Mouse (Mus musculus) kidney, adult 9 months (tissue): ENCODE measurements around the gene Zfp369.
"Not testable (repeated sequence)": the region's sequence is repeated elsewhere in the genome, so short reads cannot be mapped to it uniquely, and the experiment has no call there.

Experiments used
- DNase-seq: peaks from one replicate; pipeline ENCODE4 v3.0.0; 2022

Zfp369 gene

DNA sequence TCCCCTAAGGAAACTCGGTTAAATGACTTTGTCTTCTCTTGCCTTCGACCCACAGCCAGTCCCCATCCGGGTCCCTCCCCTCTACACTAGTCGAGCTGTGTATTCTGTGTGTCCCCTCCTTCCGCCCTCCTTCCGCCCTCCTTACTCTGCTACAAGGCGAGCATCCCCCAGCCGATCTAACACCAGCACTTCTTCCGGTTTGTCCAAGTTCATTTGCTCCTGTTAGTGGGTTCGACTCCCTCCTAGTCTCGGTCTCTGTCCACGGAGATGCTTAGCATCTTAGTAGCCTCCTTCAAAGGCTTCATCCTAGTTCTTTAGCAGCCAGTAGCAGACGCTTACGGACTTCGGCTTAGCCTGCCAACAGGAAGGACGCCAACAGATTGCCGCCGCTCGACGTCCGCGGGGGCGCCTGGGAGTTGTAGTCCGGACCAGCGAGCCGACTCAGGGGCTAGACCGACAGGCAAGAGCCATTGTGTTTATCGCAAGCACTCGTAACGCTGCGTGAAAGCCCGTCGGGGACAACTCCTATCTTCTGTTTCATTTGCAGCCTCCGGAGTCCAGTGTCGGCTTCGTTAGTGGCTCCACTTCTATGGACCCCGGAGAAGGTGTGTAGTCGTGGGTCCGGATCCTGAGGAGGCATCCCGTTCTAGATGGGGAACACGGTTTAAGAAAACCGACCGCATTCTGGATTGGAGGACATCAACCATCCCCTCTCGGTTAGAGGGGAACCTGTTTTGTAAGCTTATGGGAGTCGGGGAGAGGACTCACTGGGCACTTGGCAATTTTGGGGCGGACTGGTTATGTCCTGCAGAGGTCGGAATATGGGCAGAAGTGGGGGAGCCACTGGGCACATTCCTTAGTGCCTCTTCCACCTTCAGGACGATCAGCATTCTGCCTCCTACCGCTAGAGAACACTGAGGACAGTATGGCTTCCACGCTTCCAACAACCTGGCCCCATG is at the start of gene Zfp369:
Zfp369 (plus strand) TSS at position 432 of the 959 bp plus-strand sequence.
- peak; percentile 95 for DNase-seq

DNA sequence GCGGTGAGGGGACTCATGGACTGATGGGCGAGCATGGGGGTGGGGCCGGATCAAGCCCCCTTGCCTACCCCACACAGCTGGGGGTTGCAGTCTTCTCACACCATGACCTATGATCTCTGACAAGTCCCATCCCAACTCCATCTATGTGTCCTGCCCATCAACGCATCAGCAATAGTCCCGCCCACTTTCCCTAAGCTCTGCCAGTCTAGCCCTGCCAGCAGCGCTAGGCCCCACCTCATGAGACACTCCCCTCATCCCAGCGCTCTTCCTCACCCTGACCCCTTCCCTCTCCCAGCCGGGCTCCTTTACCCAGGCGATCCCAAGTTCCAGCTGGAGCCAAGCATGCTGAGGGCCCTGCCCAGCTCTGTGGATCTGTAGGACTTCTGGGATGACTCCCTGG is 41.4 kb upstream of the Zfp369 start:
- no peak for DNase-seq

DNA sequence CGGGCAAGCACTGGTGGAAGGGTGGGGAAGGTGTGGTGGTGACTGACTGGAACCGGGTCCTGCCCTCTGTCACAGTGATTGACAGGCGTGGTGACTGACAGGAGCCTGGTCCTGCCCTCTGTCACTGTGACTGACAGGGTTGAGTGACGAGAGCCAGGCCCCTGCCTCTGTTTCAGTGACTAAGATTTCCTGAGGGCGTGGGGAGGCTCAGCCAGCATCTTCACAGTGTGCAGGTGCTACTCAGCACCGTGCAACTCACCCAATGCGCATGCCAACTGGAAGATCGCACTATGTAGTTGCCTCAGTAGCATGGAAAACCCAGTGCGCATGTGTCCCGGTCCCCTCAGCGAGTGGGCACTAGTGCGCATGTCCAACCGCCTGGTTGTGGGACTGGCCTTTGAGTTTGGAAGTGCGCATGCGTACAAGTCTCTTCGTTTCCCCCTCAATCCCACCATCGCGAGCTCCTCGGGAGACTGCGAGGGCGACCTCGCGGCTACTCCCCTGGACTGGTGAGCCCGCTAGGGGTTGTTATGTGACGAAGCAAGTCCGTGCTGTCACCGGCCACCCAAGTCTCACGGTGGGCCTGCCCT is 38.0 kb upstream of the Zfp369 start:
- DNase-seq = peak; percentile 98

DNA sequence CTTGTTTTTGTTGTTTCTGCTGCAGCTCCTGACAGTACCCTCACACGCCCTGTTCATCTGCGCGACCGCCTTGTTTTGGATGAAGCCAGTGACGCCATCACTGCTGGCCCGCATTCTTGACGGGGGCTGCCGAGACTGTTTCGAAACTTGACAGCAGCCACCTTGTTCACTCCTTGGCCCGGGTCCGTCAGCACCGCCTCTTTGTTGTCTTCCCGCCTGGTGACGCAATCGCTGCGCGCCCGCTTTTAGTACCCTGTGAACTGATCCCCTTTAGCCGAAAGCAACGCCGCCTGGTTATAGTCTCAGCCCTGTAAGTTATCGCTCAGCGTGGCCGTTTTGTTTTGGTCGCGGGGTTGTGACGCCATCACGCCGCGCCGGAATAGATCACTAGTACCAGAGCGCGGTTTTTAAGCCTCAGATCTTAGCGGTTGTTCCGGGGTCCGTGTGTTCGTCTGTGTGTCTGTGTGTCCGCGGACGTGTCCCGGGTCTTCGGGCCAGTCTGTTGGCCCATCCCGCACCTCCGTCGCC is 37.5 kb upstream of the Zfp369 start:
- peak; percentile 96 for DNase-seq

DNA sequence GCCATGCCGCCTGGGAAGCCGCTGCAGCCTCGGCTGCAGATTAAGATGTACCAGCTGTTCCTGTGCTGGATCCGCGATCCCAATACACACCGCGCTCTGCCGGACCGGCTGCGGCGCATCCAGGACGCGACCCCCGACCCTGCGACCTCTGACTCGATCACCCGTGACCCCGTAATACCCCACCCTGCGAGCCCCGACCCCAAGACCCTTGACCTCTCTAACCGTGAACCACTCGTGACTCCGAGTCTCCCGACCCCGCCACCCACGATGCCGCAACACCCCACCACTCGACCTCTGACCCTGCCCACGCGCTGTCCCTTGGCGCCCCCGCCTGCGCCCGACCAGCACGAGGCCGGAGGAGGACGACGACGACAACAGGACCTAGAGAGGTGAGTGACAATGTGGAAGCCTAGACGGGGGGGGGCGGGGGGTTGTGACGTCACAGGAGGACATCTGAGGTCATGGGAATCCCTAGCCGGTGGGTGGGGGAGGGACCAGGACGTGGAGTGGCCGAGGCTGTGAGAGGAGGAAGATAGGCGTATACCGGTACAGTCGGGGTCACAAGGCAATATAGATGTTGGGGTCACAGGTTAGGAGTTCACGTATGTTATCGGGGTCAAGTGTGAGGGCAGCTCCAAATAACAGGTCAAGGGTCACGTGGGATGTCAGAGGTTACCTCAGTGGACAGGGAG is 36.8 kb upstream of the Zfp369 start:
- DNase-seq = no peak

DNA sequence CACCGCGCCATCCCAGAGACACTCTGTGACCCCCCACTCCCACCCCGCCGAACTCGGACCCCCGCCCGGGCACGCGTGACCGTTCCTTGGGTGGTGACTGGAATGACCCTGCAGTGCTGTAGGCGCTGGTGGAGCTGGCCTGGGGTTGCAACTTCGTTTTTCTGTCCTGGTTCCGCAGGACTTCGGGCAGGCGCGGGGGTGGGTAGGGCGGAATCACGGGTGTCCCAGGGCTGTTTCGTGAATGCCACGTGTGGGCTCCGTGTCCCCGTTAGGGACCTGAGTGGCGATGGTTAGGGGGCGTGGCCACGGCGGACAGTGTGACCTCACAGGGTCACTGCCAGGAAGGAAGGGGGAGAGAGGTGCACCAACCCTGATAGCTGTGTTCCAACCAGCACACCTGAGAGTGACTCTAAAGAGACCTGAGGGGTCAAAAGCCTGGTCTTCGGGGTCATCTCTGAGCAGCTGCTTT is 36.3 kb upstream of the Zfp369 start:
- no peak for DNase-seq

DNA sequence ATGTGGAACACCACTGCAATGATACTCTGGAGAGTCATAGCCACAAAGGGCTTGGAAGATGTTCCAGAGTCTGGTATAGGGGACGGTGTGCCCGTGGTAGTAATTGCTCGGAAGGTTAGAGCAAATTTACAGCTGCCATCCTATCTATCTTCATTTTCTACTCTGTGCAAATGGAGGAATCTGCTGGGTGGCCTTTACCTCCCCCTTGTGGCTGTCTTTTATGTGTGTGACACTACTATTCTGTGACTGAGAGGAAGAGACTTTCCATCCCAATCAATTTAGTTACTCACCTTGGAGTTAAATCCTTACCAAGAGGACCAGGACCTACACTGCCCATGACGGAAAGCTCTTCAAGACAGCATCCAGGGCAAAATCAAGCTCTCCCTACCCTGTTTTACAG is 35.3 kb upstream of the Zfp369 start:
- no peak for DNase-seq

DNA sequence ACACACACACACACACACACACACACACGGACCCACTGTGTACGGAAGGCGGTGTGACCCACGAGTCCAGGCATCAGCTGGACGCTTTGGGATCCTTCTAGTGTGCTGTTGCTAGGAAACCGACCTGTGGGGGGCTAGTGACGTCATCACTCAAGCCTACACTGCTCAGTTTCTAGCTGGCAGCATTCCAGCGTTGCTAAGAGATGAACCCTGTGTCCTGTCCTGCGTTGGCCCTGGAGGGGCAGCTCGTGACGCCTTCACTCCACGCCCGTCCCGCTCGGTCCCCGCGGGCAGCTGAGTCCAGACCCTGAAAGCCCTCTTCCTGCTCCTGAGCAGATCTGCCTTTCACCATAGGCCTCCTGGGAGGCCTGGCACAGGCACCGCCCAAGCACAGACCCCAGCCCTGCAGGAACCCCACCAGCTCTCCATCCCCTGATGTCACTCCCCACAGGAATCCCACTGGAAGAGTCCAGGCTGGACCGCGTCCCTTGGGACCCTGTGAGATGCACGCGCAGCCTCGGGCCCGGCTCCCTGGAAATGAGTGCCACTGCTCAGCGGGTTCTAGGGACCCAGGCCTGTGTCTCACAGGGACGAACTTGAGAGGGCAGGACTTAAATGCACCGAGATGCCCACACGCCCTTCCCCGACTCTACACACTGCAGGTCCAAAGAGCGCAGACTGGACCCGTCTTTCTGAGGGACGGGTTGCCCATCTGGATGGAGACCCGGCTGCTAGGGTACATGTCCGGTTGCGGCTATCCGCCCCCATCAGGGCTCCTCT is 20.2 kb upstream of the Zfp369 start:
- DNase-seq = no peak

DNA sequence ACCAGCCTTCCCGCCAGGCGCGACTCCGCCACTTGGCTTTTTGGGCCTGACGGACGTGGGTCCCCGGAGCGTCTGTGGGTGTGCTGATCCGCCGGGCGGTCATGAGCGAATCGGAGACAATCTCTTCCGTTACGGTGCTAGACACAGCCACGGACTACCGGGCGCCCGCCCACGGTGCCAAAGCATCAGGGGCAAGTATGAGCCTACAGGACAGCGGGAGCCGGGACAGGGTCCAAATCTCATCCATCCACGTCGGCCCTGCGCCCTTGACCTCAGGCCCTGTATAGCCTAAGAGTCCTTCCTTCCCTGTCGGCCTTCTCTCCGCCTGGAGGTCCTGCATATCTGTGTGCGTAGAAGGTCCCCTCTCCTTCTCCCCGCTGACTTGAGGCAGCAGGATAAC is 19.4 kb upstream of the Zfp369 start, which contains the start of gene Gm10775:
Gm10775 (plus strand) TSS at position 301 of the 400 bp plus-strand sequence.
- DNase-seq = no peak

DNA sequence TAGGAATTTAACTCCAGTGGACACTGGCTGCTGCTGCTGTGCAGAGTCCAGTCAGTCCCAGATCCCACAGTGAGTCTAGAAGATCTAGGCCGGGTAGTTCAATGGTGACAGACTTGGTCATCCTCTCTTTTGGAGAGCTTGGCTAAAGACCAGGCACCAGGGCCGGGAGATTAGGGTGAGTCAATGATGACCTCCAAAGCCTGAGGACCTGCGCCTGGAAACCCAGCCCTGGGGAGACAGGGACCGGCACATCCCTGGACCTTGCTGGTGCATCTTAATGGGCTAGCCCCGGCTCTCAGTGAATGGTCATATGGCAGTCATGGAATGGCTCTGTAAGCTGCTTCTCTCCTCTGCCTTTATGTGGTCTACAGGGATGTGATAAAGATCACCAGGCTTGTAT is 16.5 kb upstream of the Zfp369 start:
- no peak for DNase-seq

DNA sequence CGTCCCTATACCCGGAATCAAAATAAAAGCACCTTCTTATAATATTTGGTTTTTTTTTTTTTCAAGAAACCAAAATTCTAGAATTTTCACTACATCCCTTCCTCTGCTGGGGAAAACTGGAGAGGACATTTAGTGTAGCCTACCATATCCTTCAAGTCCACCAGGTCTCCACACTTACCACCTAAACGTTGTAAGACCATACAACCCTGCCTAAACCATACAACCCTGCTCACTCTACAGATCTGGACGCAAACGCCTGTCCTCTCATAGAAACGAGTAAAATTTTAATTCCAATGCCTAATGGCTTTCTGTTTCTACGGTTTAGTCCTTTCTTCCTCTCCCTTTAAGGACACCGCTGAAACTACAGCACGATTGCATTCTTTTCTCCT is 626 bp upstream of the Zfp369 start:
- DNase-seq = no peak

DNA sequence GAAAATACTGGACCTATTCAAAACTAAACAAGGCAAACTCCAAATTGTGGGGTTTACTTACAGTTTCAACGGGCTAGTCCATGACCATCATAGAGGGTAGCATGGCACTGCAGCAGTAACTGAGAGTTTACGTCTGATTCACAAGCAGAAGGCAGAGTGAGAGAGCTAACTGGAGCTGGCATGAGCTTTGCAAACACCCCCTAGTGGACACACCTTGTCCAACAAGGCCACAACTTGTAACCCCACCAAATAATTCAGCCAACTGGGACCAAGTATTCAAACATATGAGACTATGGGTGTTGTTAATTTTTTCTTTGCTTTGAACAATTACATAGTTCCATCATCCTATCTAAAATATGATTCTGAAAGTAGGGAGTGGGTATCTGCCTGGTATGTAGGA is 8.2 kb downstream of the Zfp369 start:
- DNase-seq = no peak

DNA sequence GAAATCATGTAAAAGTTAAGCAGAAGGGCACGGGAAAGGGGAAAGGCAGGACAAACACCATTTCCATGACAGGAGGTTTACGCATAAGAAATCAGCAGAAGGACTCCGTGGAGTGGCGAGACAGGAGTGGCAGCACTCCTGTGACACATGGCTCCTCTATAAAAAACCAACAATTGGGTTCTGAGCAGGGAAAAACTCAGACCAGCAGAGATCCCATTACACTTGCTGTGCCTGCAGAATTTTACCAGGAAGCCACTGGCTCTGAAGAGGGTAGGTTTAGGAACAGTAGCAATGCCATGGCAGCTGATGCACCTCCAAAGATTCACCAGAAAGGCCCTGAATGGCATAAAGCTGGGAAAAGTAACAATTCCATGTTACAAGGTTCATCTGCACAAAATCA is 17.7 kb downstream of the Zfp369 start:
- no peak for DNase-seq

DNA sequence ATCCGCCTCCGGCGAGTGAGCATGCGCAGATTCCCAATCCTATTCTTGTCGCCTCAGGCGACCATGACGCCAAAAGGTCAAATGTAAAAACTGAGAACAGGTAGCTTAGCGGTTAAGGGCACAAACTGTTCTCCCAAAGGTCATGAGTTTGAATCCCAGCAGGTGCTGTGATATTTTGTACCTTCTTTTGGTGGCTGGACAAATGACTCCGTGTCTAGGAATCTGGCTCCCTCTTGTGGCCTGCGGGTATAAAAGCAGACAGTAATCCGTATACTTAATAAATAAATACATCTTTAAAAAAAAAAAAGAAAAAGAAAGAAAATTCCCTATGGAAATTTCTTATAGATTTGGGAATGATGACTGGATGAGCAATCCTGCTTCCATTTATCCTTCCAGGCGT is 32.2 kb downstream of the Zfp369 start:
- peak; percentile 33 for DNase-seq

DNA sequence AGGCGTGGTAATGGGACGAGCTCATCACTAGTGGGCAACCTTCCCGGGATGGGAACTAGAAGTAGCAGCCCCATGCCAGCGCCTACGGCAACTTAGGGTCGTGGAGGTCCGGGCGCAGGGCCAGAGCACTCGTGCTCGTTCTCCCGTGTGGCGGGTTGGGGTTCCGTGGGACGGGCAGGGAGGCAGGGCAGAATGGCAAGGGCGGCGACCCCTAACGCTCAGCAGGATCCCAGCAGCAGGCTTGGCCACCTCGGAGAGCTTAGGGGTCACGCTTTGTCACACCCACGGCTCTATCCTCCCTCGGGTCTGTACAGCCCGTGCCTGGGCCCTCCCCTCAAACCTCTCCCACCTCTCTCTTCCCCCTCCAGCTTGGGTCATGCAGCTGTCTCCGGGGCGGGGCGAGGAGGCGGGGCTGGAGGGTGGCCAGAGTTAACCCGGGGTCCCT is 32.7 kb downstream of the Zfp369 start:
- no peak for DNase-seq

DNA sequence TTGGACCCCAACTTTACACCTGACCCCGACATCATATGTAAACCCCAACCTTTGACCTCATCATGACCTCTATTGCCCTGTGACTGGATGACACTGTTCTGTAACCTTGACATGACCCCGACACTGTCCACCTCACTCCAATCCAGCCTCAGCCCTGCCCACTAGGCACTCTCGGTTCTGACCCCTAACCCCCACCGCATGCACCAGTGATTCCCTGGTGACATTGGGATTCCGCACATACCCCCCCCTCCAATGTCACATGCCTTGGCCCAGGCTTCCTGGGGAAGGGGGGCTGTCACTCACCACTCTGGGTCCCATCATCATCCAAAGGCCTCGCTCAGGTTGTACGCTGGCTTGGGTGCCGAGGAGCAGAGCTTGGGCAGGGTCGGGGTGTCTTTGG is 33.2 kb downstream of the Zfp369 start:
- DNase-seq = no peak

DNA sequence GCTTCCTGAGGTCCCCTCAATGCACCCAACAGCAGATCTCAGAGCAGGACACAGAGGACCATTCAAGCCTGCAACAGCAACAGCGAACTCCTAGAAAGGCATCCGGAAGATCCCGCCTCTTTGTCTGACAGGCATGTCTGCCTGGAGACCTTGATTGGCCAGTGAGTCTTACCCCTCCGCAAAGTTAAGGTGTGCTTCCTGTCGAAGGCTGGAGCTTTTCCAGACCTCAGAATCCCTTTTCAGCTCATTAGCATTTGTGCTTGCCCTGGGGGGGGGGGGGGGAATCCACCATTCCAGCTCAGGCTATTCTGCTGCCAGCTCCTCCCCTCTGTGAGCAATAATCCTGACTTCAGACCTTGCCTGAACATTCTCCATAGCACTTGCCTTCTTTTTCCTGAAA is 69.9 kb downstream of the Zfp369 start:
- DNase-seq = not testable (repeated sequence)

DNA sequence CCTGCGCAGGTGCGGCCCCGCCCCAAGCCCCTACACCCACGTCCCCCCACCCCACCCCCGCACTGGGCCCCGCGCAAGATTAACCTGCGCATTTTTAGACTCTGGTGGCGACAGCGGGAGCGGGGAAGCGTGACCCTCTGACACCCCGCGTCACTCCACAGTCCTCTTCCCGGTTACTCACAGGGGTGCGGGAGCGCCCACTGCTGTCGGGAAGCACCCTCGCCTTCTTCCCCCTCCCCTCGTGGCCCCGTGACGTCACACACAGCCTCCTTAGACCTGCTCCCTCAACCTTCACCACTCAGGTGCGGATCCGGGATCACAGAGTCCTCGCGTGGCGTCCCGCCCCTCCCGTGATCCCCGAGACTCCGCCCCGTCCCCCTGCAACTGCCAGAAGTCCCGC is 73.2 kb downstream of the Zfp369 start:
- DNase-seq = peak; percentile 11
